Mouse (Mus musculus) right cerebral cortex, adult 2 months (tissue): ENCODE measurements around the gene Nol3.

Experiments
- DNase-seq, 2 experiments: peaks; one replicate each; pipeline ENCODE4 v3.0.0; 2021 to 2022; ENCODE audit warnings: low spot score in 2 of 2

Nol3 gene

GRCm38 (mm10) chr8:105263244-105263912 lies 12.6 kb upstream of the Nol3 start:
- no peak for DNase-seq

- DNase-seq, result peak in 1 of 2 experiments; percentile 54
Observed at GRCm38 (mm10) chr8:105264024-105264982, 11.6 kb upstream of the Nol3 start, which contains the start of the genes Tradd and Fbxl8. Tradd (minus strand) TSS chr8:105264609. Fbxl8 (plus strand) TSS chr8:105264648.

- DNase-seq, result no peak
Observed at GRCm38 (mm10) chr8:105265128-105265527, 10.8 kb upstream of the Nol3 start.

GRCm38 (mm10) chr8:105266775-105267174 lies 9.2 kb upstream of the Nol3 start:
- no peak for DNase-seq

- DNase-seq, result peak; percentile 86 to 90
Observed at GRCm38 (mm10) chr8:105268342-105269074, 7.4 kb upstream of the Nol3 start.

- no peak for DNase-seq
Observed at GRCm38 (mm10) chr8:105269075-105269458, 6.9 kb upstream of the Nol3 start.

- peak; percentile 55 to 59 for DNase-seq
Observed at GRCm38 (mm10) chr8:105269461-105269947, 6.4 kb upstream of the Nol3 start, which contains the start of gene Hsf4. Hsf4 (plus strand) TSS chr8:105269801.

- no peak for DNase-seq
Observed at GRCm38 (mm10) chr8:105270101-105270915, 5.6 kb upstream of the Nol3 start.

- DNase-seq, result no peak
Observed at GRCm38 (mm10) chr8:105270916-105271186, 5.1 kb upstream of the Nol3 start.

- DNase-seq, result no peak
Observed at GRCm38 (mm10) chr8:105275387-105275786, 553 bp upstream of the Nol3 start.

GRCm38 (mm10) chr8:105276292-105277120 lies 566 bp downstream of the Nol3 start:
- DNase-seq, result peak; percentile 48 to 64

- peak; percentile 81 to 87 for DNase-seq
Observed at GRCm38 (mm10) chr8:105278911-105279334, 3.0 kb downstream of the Nol3 start.

- no peak for DNase-seq
Observed at GRCm38 (mm10) chr8:105280567-105280966, 4.6 kb downstream of the Nol3 start.

GRCm38 (mm10) chr8:105281821-105282220 lies 5.9 kb downstream of the Nol3 start:
- no peak for DNase-seq

- no peak for DNase-seq
Observed at GRCm38 (mm10) chr8:105282239-105282638, 6.3 kb downstream of the Nol3 start.

- no peak for DNase-seq
Observed at GRCm38 (mm10) chr8:105283074-105283473, 7.1 kb downstream of the Nol3 start.

- DNase-seq, result no peak
Observed at GRCm38 (mm10) chr8:105285514-105285913, 9.6 kb downstream of the Nol3 start.

GRCm38 (mm10) chr8:105286907-105287306 lies 11.0 kb downstream of the Nol3 start:
- DNase-seq, result no peak

- no peak for DNase-seq
Observed at GRCm38 (mm10) chr8:105288231-105288630, 12.3 kb downstream of the Nol3 start.
